Mouse (Mus musculus): Measurements from ENCODE around the gene Elovl5. TPM values are rescaled to one million over a fixed set of nuclear protein-coding genes. Genes with fewer than 3 reads are reported as not detected.
A peak's percentile ranks its signal among the peaks of the same experiment; 100 is the strongest.

Elovl5 gene
- total RNA-seq (2021) = 1 to 10 TPM; 5.9 to 9.3 TPM
- long read RNA-seq, experiment 1, transcript Elovl5-201 (8 exons, 2,782 nt) = major isoform, 6 of 9 reads
- long read RNA-seq, experiment 1, partial matches to known transcripts = 3 of 9 reads
- long read RNA-seq, experiment 1, other reads (novel, unspliced or antisense) = 0 of 9 reads
- long read RNA-seq, experiment 2, partial matches to known transcripts = 1 of 3 reads
- long read RNA-seq, experiment 2, other reads (novel, unspliced or antisense) = 0 of 3 reads

DNA sequence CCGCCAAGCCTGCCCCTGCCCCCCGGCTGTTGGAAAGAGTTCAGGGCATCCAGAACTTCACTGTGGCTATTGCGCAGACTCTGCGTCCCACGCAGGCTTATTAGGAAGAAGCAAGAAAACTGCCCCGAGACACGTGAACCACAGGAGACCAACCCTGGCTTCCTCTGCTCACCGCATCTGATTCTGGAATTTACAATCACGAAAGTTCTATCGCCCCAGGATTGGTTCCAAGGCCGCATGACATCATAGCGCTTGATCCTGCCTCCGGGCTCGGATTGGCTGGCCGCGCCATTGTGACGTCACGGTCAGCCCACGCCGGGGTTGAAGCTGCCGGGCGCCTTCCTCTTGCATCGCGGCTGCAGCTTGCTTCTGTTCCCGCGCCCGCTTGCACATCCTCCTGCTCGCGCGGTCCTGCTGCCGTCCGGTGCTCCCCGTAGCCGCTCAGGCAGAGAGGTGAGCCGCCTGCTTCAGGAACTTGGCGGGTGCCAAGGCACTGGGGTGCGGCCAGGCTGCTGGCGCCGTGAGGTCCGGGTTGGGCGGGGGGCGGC lies at the start of gene Elovl5:
TSS of gene Elovl5 (plus strand) at position 291 of the 548 bp plus-strand sequence.
- peak; percentile 92 for DNase-seq (ENCODE audit: low spot score)

DNA sequence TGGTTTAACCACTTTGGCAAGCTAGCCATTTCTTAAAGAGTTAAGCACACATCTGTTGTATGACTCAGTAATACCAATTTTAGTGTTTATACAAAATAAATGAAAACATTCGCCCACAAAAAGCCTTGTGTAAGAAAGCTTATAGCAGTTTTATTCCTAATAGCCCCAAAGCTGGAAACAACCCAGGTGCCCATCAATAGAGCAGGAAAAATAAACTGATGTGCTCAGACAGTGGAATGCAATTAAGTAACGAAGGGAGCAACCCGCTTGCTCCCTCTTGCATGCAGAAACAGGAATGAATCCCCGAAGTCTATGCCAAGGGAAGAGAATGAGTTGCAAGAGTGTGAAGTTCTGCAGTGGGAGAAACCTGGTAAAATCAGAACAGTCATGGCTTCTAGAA lies 25.7 kb upstream of the Elovl5 start:
- no peak for DNase-seq (ENCODE audit: low spot score)

DNA sequence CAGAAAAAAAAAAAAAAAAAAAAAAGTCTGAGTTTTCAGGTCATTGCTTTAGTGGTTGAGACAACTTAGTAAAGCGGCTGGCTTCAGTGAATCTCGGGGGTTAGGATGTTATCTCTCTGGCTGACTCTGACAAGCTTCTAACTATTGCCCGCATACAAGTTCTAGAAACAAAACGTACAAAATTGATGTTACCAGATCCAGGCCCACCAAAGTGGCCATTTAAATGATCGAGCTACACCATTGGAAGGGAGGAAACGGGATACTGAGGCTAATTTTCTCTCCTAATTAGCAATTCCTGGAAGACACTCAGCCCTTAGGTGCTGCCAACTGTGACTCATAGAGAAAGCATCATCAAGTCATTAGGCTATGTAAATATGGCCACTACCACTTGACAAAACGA lies 18.6 kb upstream of the Elovl5 start:
- DNase-seq (ENCODE audit: low spot score) = no peak

DNA sequence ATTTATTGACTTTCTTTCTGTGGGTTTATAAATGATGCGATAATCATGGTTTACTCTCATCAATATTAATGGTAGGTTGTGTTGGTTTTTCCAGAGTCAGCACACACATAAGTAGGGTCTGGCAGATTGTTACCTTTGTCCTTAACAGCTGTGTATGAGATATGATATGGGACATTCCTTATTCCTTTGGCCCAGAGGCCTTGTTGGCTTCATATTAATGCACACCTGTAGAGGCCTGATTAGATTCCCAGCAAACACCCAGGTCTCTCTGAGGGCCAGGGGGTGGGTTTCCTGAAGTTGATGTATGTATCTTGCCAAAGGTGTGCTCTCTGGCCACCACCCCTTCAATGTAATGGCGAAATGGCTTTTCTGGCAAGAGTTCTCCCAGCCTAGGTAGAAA lies 13.0 kb upstream of the Elovl5 start:
- no peak for DNase-seq (ENCODE audit: low spot score)

DNA sequence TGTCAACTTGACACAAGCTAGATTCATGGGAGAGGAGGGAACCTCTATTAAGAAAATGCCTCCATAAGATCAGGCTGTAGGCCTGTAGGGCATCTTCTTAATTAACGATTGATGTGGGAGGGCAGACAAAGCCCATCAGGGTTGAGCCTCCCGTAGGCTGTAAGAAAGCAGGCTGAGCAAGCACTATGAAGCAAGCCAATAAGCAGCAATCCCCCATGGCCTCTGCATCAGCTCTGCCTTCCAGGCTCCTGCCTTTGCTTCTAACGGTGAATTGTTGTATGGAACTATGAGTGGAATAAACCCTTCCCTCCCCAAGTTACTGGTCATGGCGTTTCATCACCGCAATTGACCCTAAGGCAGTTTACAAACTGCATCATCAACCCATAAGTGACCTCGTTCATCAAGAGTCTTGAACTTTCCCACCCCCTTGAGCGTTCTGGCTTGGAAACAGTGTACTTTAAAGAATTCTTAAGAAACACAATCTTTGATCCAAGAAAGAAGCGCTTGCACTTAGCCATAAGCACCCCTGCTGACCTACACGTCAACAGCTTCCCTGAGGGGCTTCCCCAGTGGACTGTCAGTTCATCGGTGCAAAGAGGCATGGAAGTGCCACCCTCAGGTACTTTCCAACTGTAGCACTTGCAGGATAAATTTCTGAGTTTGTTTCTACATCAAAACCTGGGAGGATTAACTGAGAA lies 7.4 kb upstream of the Elovl5 start:
- DNase-seq (ENCODE audit: low spot score) = no peak

DNA sequence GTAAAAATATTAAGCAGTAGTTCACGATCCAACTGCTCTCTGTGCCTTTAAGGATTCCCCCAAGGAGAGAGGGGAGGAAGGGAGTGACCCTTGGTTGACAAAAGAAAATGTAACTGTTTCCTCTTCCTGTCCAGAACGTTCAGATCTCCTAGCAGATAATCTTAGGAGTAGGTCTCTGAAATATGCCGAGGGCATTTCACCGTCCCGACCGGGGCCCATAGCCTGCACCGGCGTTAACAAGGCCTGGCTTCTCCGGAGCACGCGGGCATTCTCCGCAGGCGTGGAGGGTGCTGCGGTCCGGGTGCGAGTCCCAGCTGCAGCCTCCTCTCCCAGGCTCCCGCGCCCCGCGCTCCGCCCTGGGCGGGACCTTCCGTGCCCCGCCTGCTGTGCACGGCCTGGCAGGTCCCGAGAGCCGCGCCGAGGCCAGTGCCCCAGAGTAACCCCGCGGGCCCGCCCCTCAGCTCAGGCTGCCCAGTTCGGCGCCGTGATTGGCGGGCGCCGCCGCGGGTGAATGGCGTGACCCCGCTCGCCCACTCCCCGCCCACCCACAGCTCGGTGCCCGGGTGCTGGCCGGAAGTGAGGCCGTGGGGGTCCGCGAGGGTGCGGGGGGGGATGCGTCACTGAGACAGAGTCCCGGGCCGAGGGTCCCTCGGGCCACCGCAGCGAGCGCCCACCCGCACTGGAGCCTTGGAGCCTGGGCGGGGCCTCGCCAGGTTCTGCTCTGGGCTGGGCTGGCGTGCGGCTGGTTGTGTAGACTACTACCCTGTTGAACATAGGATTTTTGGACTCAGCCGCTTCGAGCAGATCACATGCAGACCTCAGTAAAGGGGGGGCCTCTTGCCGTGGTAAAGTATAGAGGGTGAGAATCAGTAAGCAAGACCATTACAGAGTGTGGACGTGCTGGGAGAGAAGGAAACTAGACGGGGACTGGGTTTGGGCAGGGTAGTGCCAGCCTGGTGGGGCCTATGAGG lies 6.6 kb upstream of the Elovl5 start:
- DNase-seq (ENCODE audit: low spot score) = peak; percentile 92

DNA sequence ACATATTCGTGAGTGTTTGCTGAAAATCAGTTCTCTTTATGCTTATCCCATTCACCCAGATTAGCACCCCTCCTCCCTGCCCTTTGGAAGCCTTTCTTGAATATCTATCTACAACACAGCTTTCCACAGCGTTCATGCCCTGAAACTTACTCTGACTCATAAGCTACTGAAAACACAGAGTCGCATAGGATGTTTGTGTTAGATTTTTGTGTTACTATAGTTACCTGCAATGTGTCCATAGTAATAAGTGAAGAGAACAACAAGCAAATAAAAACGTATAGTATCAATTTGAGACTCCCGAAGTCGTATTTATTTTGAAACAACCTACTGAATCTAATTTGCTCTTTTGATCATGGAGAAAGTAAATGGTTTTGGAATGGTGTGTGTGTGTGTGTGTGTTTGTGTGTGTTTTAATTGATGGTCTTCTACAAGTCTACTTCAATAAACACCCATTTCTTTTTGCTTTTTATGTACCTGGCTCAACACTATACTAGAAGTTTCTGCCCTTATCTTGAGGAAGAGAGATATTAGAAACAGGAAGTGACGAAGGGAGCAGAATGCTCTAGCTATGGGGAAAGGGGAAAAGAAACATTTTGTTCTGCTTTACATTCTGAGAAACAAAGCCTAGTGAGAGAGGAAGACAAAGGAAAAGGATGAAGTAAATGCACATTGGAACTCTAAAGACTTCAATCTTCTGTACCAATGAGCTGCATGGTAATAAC lies 5.5 kb upstream of the Elovl5 start:
- no peak for DNase-seq (ENCODE audit: low spot score)

DNA sequence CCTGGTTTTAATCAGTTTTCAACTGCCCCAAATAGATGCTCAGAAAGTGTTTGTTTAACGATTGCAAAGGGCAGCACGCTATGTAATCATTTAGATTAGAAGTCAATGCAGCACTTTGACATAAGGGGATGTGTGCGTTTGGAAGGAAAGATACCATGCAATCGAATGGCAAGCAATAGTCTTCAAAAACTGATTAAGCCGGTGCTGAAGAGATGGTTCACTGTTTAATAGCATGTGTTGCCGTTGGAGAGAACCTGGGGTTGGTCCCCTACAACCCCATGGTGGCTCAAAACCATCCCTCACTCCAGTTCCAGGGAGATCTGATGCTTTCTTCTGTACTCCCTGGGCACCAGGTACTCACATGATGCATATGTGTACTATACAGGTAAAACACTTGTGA lies 4.9 kb upstream of the Elovl5 start:
- DNase-seq (ENCODE audit: low spot score) = no peak

DNA sequence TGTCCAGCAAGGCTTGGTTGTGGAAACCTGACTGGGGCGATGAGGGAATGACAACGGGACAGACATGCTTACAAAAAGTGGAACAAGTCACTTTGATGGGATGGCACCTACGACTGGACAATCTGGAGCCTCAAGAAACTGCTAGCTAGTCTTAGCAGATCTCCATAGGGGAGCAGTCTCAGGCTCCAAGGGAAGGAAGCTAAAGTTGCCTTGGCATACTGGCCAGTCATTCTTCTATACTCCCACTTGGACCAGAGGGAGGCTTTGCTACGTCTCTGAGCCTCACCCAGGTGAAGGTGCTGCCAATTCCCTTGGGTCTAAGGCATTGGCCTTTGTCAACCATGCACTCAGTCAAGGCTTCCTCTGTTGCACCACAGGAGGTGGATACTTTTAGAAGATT lies 2.5 kb upstream of the Elovl5 start:
- DNase-seq (ENCODE audit: low spot score) = no peak

DNA sequence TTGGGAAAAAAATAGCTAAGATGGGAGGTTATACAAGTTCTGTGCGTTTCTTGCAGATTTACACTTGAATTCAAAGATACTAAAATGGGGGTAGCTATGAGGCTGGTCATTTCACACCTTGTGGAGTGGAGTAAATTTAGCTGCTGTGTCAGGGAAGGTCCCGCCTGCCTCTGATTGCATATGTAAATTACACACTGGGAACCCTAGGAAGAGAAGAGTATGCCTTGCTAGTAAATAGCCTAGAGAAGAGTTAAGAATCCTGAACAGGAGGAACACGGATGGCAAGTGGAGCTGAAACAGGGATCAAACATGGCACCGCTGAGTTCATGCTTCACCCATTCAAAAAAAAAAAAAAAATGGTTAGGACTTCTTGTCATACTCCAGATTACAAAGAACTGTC lies 1.4 kb upstream of the Elovl5 start:
- no peak for DNase-seq (ENCODE audit: low spot score)

DNA sequence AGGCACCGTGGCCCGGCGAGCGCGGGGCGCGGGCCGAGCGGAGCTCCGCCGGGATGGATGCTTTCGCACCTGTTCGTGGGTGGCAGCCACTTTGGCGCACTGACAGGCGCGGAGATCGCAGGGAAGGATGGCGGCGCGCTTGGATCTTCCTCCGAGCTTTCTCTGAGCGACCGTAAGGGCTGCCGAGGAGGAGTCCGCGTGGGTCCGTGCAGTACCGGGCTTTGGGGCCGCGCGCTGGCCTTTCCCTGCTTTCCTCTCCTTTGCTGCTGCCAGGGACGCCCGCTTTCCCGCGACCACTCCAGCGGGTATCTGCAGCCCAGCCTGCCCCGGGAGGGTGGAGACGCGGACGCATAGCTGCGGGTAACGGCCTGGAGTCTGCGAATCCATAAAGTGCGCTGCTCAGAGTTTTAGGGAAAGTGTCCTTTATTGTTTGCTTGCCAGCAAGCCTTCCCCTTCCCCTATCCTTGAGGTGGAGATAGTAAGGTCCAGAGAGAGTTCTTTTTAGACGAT lies 513 bp downstream of the Elovl5 start:
- no peak for DNase-seq (ENCODE audit: low spot score)

DNA sequence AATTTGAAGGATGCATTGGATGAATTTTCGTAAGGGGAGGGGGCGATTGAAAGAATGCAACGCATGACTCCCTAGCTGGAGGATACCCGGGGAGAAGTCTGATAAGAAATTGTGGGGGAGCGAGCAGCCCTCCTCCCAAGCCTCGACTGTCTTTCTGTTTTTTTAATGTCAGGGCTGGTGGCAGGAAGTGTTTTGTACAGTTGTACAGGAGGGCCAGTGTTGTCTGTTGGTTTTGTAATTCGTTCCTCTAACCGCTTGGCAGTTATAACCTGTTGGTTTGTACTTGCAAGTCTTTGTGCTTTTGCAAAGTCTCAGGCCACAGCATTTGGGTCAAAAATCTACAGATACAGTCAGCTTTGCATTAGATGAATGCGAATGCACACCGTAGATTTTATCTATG lies 1.0 kb downstream of the Elovl5 start:
- no peak for DNase-seq (ENCODE audit: low spot score)

DNA sequence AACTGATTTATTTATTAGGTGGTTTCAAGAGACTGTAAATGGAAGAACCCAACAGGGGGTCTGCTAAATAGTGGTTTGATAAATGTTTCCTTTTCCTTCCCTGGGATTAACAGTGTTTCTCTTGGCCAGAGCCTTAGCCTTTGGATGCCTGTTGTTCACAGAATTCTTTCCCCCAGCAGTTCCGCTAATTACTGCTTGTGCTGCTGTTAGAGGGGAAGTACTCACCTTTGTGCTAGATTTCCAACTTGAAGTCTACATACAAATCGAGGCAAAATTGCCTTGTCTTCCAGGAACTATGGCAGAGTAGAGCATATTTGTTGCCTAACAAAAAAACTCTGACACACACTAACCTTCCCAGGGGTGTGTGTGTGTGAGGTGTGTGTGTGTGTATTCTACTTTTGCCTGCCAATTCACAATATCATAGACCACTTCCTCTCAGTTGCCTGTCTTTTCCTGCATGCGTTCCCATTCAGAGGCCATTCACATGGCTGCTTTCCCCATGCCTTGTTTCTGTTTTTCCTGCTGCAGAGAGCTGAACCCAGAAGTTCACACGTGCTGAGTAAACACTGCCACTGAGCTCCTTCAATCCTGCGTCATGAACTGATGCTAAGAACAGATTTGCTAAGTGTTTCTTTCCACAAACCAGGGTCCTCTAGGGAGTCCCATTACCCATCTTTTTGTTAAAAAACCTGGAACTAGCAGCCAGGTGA lies 2.0 kb downstream of the Elovl5 start:
- no peak for DNase-seq (ENCODE audit: low spot score)

DNA sequence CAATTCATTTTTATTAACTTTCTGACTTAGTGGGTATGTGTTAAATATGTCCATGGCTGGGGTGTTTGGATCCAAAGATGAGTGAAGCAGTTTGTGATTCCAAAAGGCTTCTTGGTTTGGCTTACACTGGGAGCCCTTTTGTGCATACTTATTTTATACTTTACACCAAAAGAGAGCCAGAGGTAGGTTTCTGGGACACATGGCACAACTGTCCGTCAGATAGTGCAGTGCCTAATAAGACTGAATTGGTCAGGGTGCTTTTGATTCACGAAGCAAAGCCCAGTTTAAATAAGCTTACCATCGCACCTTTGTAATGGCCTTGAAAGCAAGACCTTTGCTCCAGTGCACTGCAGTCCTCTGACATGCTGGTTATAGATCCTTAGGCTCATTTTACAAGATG lies 3.3 kb downstream of the Elovl5 start:
- no peak for DNase-seq (ENCODE audit: low spot score)

DNA sequence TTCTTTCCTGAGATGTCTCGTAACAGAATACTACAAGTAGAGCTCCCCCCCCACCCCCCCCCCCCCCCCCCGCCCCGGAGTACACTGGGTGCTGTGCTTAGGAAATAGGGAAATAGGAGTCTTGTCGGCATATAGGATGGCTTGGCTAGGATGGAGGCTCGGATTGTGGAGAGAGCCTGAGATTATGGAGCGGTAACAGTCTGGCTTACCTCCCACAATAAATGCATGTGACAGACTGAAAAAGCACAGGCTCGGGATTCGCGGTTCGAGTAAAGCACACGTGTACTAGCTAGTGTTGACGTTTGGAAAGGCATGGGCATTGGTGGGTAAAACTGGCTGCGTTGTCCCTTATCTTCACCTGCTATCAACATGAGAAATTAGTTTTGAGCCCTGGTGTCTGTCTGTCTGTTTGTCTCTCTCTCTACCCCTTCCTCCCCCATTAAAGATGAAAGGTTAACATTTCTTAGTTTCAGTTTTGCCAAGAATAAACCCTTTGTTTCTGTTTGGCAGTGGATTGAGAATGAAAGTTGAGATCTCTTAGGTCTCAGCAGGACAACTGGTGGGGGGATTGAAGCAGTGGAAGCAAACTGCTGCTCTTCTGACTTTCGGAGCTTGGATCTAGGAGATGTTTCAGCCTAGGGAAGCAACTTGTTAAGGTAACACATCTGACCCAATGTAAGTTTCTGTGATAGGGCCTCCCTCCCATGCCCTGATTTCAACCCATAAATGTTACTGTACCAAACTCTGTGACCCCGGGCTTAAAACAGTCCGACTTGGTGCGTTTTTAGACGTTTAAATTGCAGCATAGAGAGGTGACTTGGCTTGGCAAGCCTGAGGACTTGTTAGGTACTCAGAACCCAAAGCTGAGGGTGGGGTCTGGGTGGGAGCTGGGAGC lies 4.4 kb downstream of the Elovl5 start:
- no peak for DNase-seq (ENCODE audit: low spot score)

DNA sequence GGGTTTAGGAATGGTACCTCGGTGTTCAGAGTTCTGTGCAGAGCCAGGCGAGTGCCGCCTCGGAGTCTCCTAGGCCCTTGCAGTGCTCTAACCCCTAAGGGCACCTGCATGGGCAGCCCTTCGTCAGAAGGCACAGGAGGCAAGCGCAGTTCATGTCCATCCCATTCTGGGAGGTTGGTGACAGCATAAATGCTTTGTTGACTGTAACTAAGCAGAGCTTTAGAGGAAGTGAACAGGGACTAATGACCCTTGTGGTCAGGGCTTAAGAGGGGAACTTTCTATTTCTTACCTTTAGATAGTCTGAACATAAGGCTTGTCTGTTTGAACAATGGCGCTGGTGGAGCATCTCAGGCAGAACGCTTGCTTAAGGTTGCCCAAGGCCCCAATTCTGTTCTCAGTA lies 6.6 kb downstream of the Elovl5 start:
- no peak for DNase-seq (ENCODE audit: low spot score)

DNA sequence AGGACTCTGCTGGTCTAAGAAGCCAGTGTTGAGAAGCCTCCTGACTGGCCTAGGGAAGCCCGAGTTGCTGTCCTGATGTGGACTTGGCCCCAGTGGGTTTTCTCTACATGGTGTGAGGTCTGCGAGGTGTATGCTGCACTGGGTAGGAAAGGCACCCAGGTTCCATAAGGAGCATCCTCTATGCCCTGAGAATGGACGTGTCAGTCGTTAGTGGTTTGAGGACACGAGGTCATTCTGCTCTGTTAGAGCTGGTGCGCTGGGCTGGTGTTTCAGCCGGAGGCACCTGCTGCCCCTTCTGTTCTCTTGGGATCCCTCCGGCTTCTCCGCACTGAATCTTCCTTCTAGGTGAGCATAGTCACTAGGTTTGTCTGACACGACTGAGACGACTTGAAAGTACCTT lies 7.0 kb downstream of the Elovl5 start:
- DNase-seq (ENCODE audit: low spot score) = no peak

DNA sequence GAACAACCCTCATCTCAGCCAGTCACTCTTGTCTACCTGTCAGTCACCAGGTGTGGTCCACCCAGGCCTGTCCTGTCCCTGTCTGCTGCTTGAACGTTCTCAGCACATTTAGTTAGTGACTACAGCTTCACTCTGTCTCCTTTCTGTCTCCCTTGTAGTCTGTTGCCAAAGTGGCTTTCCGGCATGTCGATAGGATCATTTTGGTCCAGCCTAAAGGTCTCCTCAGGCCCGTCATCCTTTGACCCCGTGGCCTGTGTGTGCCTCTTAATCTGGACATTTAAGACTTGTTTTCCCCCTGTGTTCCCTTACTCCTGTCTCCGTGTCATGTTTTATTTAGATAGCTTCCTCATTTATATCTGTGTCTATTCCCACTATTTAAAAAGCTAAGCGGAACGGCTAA lies 9.0 kb downstream of the Elovl5 start:
- no peak for DNase-seq (ENCODE audit: low spot score)

DNA sequence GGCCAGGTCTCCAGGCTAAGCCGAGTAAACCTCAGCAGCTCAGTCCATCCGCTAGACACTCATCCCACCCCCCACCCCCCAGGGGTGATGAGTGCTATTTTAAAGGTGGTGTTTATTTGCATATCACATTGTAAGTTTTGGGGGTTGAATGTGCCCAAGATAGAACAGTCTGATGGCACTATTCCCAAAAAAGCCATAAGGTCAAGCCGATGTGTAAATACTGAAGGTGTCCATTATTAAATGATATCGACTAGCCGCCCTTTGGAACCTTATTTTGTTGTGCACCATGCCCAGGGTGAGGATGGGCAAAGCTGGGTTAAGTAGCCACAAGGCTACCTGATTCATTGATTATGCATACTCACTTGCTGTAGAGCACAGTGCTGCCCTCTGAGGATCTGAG lies 9.7 kb downstream of the Elovl5 start:
- DNase-seq (ENCODE audit: low spot score) = no peak

Measured in gastrocnemius, adult 18-20 months (tissue).